Mouse (Mus musculus) forebrain, postnatal 0 days (tissue): ENCODE data around the gene Gm128. TPM values are rescaled to one million over a fixed set of nuclear protein-coding genes. Genes with fewer than 3 reads are reported as not detected.

Source experiments
- ATAC-seq: fragments of 200-750 bp; cut with Nextera tagmentation; 2 replicates; pipeline ENCODE4 v1.8.0; 2017; ENCODE audit warnings: mild to moderate bottlenecking, moderate library complexity
- DNase-seq: peaks from one replicate; pipeline ENCODE4 v3.0.0-alpha.2; 2015
- H3K27ac ChIP-seq: fragments of 300-500 bp; sonication (generic); 2 replicates; pipeline ENCODE4 v1.5.1; 2014; ENCODE audit warnings: low read depth, mild to moderate bottlenecking, antibody characterized with exemption, low read length, moderate library complexity, mixed read lengths
- H3K27me3 ChIP-seq: fragments of 300-500 bp; sonication (generic); 2 replicates; pipeline ENCODE4 v1.6.1; 2014; ENCODE audit warnings: mild to moderate bottlenecking, low read length, mixed read lengths; ENCODE audit not compliant: insufficient read depth
- H3K36me3 ChIP-seq: fragments of 300-500 bp; sonication (generic); 2 replicates; pipeline ENCODE4 v1.6.1; 2014; ENCODE audit warnings: mild to moderate bottlenecking, moderate library complexity; ENCODE audit not compliant: insufficient read depth
- H3K4me1 ChIP-seq: fragments of 300-500 bp; sonication (generic); 2 replicates; pipeline ENCODE4 v1.6.1; 2014; ENCODE audit warnings: antibody characterized with exemption; ENCODE audit not compliant: insufficient read depth
- H3K4me2 ChIP-seq: fragments of 300-500 bp; sonication (generic); 2 replicates; pipeline ENCODE4 v1.6.1; 2014; ENCODE audit warnings: low read depth, mild to moderate bottlenecking, moderate library complexity
- H3K4me3 ChIP-seq: fragments of 300-500 bp; sonication (generic); 2 replicates; pipeline ENCODE4 v1.5.1; 2014; ENCODE audit warnings: low read depth, low read length, mixed read lengths
- H3K9ac ChIP-seq: fragments of 300-500 bp; sonication (generic); 2 replicates; pipeline ENCODE4 v1.6.1; 2014; ENCODE audit warnings: mild to moderate bottlenecking
- H3K9me3 ChIP-seq: fragments of 300-500 bp; sonication (generic); 2 replicates; pipeline ENCODE4 v1.6.1; 2016; ENCODE audit warnings: low read length
- CTCF ChIP-seq: sonication (generic); IDR thresholded peaks from 2 replicates; pipeline ENCODE4 v1.5.1; 2016; ENCODE audit warnings: antibody characterized with exemption, control low read depth, low read depth
- WGBS: fragments of 180-500 bp; shearing (Covaris S2); extraction: QIAGEN DNeasy Blood & Tissue Kit; methylation state at CpG from one replicate; pipeline ENCODE4 v1.1.7; 2014; 5-methylcytosine and 5-hydroxymethylcytosine counted together
- polyA plus RNA-seq: library from polyadenylated mRNA; unstranded; fragments of >200 nt; fragmentation: Nextera tagmentation; extraction: Ambion mirVana; gene quantifications from 2 replicates; pipeline ENCODE4 v1.2.1, GENCODE M21; 2015
- total RNA-seq: library from RNA; depleted of rRNA; stranded (reverse); fragments of >200 nt; gene quantifications from 2 replicates; pipeline ENCODE4 v1.2.3, GENCODE M21; 2014

Gm128 gene
- total and polyA plus RNA-seq, 2 experiments from 2014 or later: 0.28 to 0.29 TPM

GRCm38 (mm10) chr3:95270766-95271364 is 29.5 kb upstream of the Gm128 start:
- Histone ChIP-seq H3K27me3 (no peaks in the 10 kb centered on the region), H3K9ac (no peak overlapping the region), H3K4me3 (no peak overlapping the region), H3K4me1 (no peaks in the 10 kb centered on the region), H3K9me3 (no peaks in the 10 kb centered on the region), H3K36me3 (peaks cover 21% of the 10 kb centered on the region), H3K27ac (no peak overlapping the region), H3K4me2 (no peak overlapping the region)
- 81% methylated on average over 12 of the region's 12 CpGs for WGBS
- ATAC-seq: no peak
- no peak for DNase-seq
- no peak for TF ChIP-seq CTCF

GRCm38 (mm10) chr3:95269789-95270188 is 28.4 kb upstream of the Gm128 start:
- Histone ChIP-seq H3K4me3 (no peak overlapping the region), H3K27me3 (no peaks in the 10 kb centered on the region), H3K9me3 (no peaks in the 10 kb centered on the region), H3K4me1 (no peaks in the 10 kb centered on the region), H3K36me3 (peaks cover 26% of the 10 kb centered on the region), H3K27ac (no peak overlapping the region), H3K9ac (no peak overlapping the region), H3K4me2 (no peak overlapping the region)
- ATAC-seq (no peak), DNase-seq (no peak)
- WGBS: 76% methylated on average over 5 of the region's 5 CpGs
- TF ChIP-seq CTCF: no peak

DNA sequence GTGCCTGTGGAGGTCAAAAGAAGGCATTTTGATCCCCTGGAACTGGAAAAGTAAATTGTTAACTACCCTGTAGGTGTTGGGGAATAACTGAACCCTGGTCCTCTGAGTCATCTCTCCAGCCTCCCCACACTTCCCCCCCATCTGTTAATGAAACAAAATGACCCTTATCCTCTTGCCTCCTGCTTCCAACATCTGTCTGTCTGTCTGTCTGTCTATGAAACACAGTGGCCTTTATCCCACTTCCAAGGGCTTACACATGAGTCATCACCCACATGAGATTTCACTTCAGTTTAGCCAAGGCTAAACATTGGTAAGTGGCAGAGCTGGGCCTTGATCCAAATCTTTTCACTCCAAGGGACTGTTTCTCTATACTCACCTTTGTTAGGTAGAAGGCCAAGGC is 26.5 kb upstream of the Gm128 start:
- H3K27ac ChIP-seq: no peak overlapping the region
- no peak for DNase-seq
- H3K36me3 ChIP-seq: peaks cover 37% of the 10 kb centered on the region
- H3K9ac ChIP-seq: no peak overlapping the region
- no peaks in the 10 kb centered on the region for H3K9me3 ChIP-seq
- no peaks in the 10 kb centered on the region for H3K4me1 ChIP-seq
- H3K27me3 ChIP-seq: no peaks in the 10 kb centered on the region
- TF ChIP-seq CTCF: no peak
- no peak overlapping the region for H3K4me3 ChIP-seq
- H3K4me2 ChIP-seq: no peak overlapping the region
- ATAC-seq: no peak

GRCm38 (mm10) chr3:95266052-95266451 is 24.7 kb upstream of the Gm128 start:
- Histone ChIP-seq H3K4me2 (no peak overlapping the region), H3K27ac (no peak overlapping the region), H3K27me3 (no peaks in the 10 kb centered on the region), H3K9me3 (no peaks in the 10 kb centered on the region), H3K9ac (no peak overlapping the region), H3K4me3 (no peak overlapping the region), H3K4me1 (no peaks in the 10 kb centered on the region), H3K36me3 (peaks cover 49% of the 10 kb centered on the region)
- no peak for DNase-seq
- no peak for ATAC-seq
- TF ChIP-seq CTCF: no peak
- WGBS: 98% methylated on average over 3 of the region's 3 CpGs

DNA sequence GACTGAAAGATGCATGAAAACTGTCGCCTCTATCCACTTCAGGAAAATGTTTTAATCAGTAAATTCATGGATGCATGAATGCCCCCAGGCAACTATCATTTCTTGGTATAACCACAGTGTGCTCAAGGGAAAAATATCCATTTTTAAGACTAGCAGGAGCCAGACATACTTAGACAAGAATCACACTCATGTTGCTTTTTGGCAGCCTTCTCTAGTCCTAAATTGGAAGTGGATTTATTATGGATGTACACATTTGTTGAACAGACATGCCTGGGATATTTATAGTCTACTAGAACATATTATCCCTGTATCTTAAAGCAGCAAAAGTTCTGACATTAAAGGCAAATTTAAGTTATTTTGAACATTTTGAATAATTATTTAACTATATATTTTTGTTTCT is 23.3 kb upstream of the Gm128 start:
- no peak for TF ChIP-seq CTCF
- Histone ChIP-seq H3K36me3 (peaks cover 56% of the 10 kb centered on the region), H3K9ac (no peak overlapping the region), H3K9me3 (no peaks in the 10 kb centered on the region), H3K4me2 (no peak overlapping the region), H3K27me3 (no peaks in the 10 kb centered on the region), H3K27ac (peak overlapping the region; percentile 59; the same call in 1 of the 2 replicates), H3K4me1 (no peaks in the 10 kb centered on the region), H3K4me3 (no peak overlapping the region)
- 71% methylated on average over 1 of the region's 1 CpGs for WGBS
- DNase-seq: peak; percentile 50
- peak; percentile 49; the same call in 1 of the 2 replicates for ATAC-seq

DNA sequence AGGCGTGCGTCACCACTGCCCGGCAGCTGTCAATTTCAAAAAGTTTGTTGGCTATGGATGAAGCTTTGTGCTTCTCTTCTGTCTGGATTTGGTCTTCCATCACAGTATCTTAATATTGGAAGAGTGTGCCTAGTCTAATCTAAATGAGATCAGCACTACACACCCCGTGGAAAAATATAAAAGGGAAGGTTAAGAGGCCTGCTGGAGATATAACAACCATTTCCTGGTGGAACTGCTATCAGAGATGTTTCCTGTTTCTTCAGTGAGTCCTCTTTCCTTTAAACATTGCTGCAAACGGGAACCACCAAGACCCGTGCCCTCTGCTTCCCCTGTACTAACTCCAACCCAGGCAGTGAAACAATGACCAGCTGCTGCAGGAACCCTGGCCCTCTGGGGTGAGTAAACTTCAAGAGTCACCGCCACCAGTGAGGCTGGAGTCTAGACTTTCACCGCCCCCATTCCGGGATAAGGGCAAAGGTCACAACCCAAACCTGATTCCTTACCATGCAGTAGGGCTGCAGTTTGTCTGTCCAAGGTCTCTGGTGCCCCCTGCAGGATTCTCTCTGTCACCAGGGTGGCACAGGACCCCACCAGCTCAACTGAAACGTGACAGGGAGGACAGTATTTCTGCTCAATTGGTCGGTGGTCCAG is 21.8 kb upstream of the Gm128 start:
- Histone ChIP-seq H3K4me3 (no peak overlapping the region), H3K4me2 (no peak overlapping the region), H3K36me3 (peaks cover 62% of the 10 kb centered on the region), H3K27me3 (no peaks in the 10 kb centered on the region), H3K27ac (no peak overlapping the region), H3K9me3 (no peaks in the 10 kb centered on the region), H3K9ac (no peak overlapping the region), H3K4me1 (no peaks in the 10 kb centered on the region)
- WGBS: 55% methylated on average over 11 of the region's 11 CpGs
- ATAC-seq (no peak), DNase-seq (peak; percentile 40)
- TF ChIP-seq CTCF: peak; percentile 68

GRCm38 (mm10) chr3:95261975-95262374 is 20.6 kb upstream of the Gm128 start:
- Histone ChIP-seq H3K9me3 (no peaks in the 10 kb centered on the region), H3K4me3 (no peak overlapping the region), H3K27me3 (no peaks in the 10 kb centered on the region), H3K27ac (no peak overlapping the region), H3K4me1 (no peaks in the 10 kb centered on the region), H3K4me2 (no peak overlapping the region), H3K9ac (no peak overlapping the region), H3K36me3 (peaks cover 63% of the 10 kb centered on the region)
- no peak for ATAC-seq
- 97% methylated on average over 4 of the region's 4 CpGs for WGBS
- no peak for DNase-seq
- TF ChIP-seq CTCF: no peak
